Mouse (Mus musculus) stomach, embryonic 14.5 days (tissue): ENCODE measurements around the gene Vmn1r232. TPM values are rescaled to one million over a fixed set of nuclear protein-coding genes. Genes with fewer than 3 reads are reported as not detected.

Experiments used
- ATAC-seq: fragments of 200-750 bp; cut with Nextera tagmentation; 2 replicates; pipeline ENCODE4 v1.8.0; 2017; ENCODE audit warnings: low read depth, moderate TSS enrichment; ENCODE audit not compliant: insufficient number of reproducible peaks, insufficient read depth, low FRiP score
- H3K27ac ChIP-seq: fragments of 300-500 bp; sonication (generic); 2 replicates; pipeline ENCODE4 v1.5.1; 2014; ENCODE audit warnings: mild to moderate bottlenecking, low read length, moderate library complexity, mixed read lengths
- H3K27me3 ChIP-seq: fragments of 300-500 bp; sonication (generic); 2 replicates; pipeline ENCODE4 v1.6.1; 2014; ENCODE audit warnings: low read length, control low read depth, mixed read lengths; ENCODE audit not compliant: control insufficient read depth, insufficient read depth
- H3K36me3 ChIP-seq: fragments of 300-500 bp; sonication (generic); 2 replicates; pipeline ENCODE4 v1.6.1; 2014; ENCODE audit warnings: mild to moderate bottlenecking, control low read depth, low read length, moderate library complexity, mixed read lengths; ENCODE audit not compliant: control insufficient read depth, insufficient read depth
- H3K4me1 ChIP-seq: fragments of 300-500 bp; sonication (generic); 2 replicates; pipeline ENCODE4 v1.6.1; 2014; ENCODE audit warnings: low read length, control low read depth, mixed read lengths; ENCODE audit not compliant: control insufficient read depth, insufficient read depth
- H3K4me2 ChIP-seq: fragments of 300-500 bp; sonication (generic); replicated peaks from 2 replicates; pipeline ENCODE4 v1.6.1; 2014; ENCODE audit warnings: low read depth, low read length, control low read depth
- H3K4me3 ChIP-seq: fragments of 300-500 bp; sonication (generic); 2 replicates; pipeline ENCODE4 v1.5.1; 2014; ENCODE audit warnings: low read depth, low read length, control low read depth
- H3K9ac ChIP-seq: fragments of 300-500 bp; sonication (generic); replicated peaks from 2 replicates; pipeline ENCODE4 v1.6.1; 2014; ENCODE audit warnings: low read depth, mild to moderate bottlenecking, control low read depth, low read length, moderate library complexity, mixed read lengths
- H3K9me3 ChIP-seq: fragments of 300-500 bp; sonication (generic); 2 replicates; pipeline ENCODE4 v1.6.1; 2016; ENCODE audit warnings: low read depth, low read length, control low read depth; ENCODE audit not compliant: control insufficient read depth
- WGBS: fragments of 180-500 bp; shearing (Covaris S2); extraction: QIAGEN DNeasy Blood & Tissue Kit; methylation state at CpG from one replicate; pipeline ENCODE4 v1.1.7; 2014; 5-methylcytosine and 5-hydroxymethylcytosine counted together
- polyA plus RNA-seq: library from polyadenylated mRNA; unstranded; fragments of >200 nt; fragmentation: Nextera tagmentation; extraction: Ambion mirVana; gene quantifications from 2 replicates; pipeline ENCODE4 v1.2.1, GENCODE M21; 2014

Gene Vmn1r232
- polyA plus RNA-seq, 1 experiment from 2014 or later: not detected

- Histone ChIP-seq H3K27me3 (no peaks in the 10 kb centered on the region), H3K4me1 (no peaks in the 10 kb centered on the region), H3K4me3 (no peak within 1 kb of the TSS), H3K4me2 (no peak within 1 kb of the TSS), H3K27ac (no peak within 1 kb of the TSS), H3K36me3 (no peaks in the 10 kb centered on the region), H3K9ac (no peak within 1 kb of the TSS), H3K9me3 (no peaks in the 10 kb centered on the region)
- 57% methylated on average over 2 of the region's 2 CpGs for WGBS
- no peak for ATAC-seq
Measured at GRCm38 (mm10) chr17:20904991-20905390, 14.5 kb downstream of the Vmn1r232 start, which contains the start of gene Vmn1r231. Gene Vmn1r231, minus strand, starts transcription at chr17:20905091.

Other genes with a start within 250 kb of the Vmn1r232 start
- gene Vmn1r226, start 236.9 kb downstream of the Vmn1r232 start, polyA plus RNA-seq: not detected in 2 replicates
- gene Vmn1r227, start 189.9 kb downstream of the Vmn1r232 start, polyA plus RNA-seq: not detected in 2 replicates
- not detected in 2 replicates for gene Vmn1r228, start 133.6 kb downstream of the Vmn1r232 start, polyA plus RNA-seq
- 0.03 TPM in 1 of 2 replicates, not detected in the other for gene Vmn1r229, start 108.2 kb downstream of the Vmn1r232 start, polyA plus RNA-seq
- gene Vmn1r230, start 79.3 kb downstream of the Vmn1r232 start, polyA plus RNA-seq: not detected in 2 replicates
- gene Vmn1r231, start 14.6 kb downstream of the Vmn1r232 start, polyA plus RNA-seq: not detected in 2 replicates
- 429 and 450 TPM in 2 replicates for gene Ppp2r1a, start 25.6 kb upstream of the Vmn1r232 start, polyA plus RNA-seq
- gene Vmn1r233, start 76.8 kb upstream of the Vmn1r232 start, polyA plus RNA-seq: not detected in 2 replicates
- gene Zfp160, start 89.2 kb upstream of the Vmn1r232 start, polyA plus RNA-seq: 20.8 and 21.8 TPM in 2 replicates